Mouse (Mus musculus) cerebellum, adult 2 months (tissue): ENCODE results near the gene Prmt1.

Experiments
- CTCF ChIP-seq: fragments of 200-500 bp; IDR thresholded peaks from 2 replicates; pipeline ENCODE4 v1.5.1; 2011; ENCODE audit warnings: low read depth, mild to moderate bottlenecking, control low read depth, low read length, moderate library complexity, borderline replicate concordance; ENCODE audit not compliant: insufficient read depth
- POLR2A ChIP-seq: fragments of 200-500 bp; IDR thresholded peaks from 2 replicates; pipeline ENCODE4 v1.6.1; 2011; ENCODE audit warnings: low read length, control low read depth, borderline replicate concordance; ENCODE audit not compliant: insufficient read depth

GRCm38 (mm10) chr7:45006503-45006902, 20.1 kb upstream of the Prmt1 start:
- TF ChIP-seq CTCF (no peak), POLR2A (no peak)
